Comparison of ENCODE assay signal across 19 mouse cellular contexts in genomic region chr11:44948541-44948940, GRCm38 (mm10).
DNase-seq lines count a peak whose midpoint lies in the region; ATAC-seq and TF ChIP-seq lines count a peak whose summit lies in the region.
"Had no signal": no experiment of that assay in that cellular context is flagged by ENCODE, and none has a peak within 500 bp of the region (broad histone marks: within the 10 kb centered on the region; RNA-seq: fewer than 3 reads in every experiment).

No protein-coding gene starts in this region.

- 0 out of 2 replicates have a peak, but pooled peaks have one; percentile 22 for TF ChIP-seq EP300 in CH12.LX (IDR thresholded peaks at IDR 0.05; ENCODE audit: low read length)

- intact Hi-C loops in heart, postnatal 10 days (cut with DNase I): no loop called here

- peaks cover 6% of the 10 kb centered on the region; the same call in 1 of the 2 replicates for H3K4me1 ChIP-seq in limb, embryonic 15.5 days
- peaks cover 4% of the 10 kb centered on the region; the same call in 1 of the 2 replicates for H3K4me1 ChIP-seq in limb, embryonic 10.5 days
- H3K4me1 ChIP-seq in CH12.LX (ENCODE audit: control insufficient read depth in 1 of 2, insufficient read depth in 2 of 2): peaks cover 18 to 55% of the 10 kb centered on the region in 2 experiments
- H3K4me1 ChIP-seq: forebrain, embryonic 13.5 days; liver, embryonic 12.5 days had no signal

- WGBS in limb, embryonic 15.5 days: 50% methylated on average over 6 of the region's 6 CpGs
- WGBS in limb, embryonic 10.5 days: 89% methylated on average over 6 of the region's 6 CpGs

- in situ Hi-C loops in CH12.LX (cut with MboI; ENCODE audit: low pct_ligation_motif_present, low pct_unique_long_range_greater_than_20kb, low sequenced_read_pairs): no loop called here

- H3K27me3 ChIP-seq in limb, embryonic 15.5 days: no peaks in the 10 kb centered on the region
- no peaks in the 10 kb centered on the region for H3K27me3 ChIP-seq in limb, embryonic 10.5 days (ENCODE audit: low read depth, poor library complexity, severe bottlenecking)
- no peaks in the 10 kb centered on the region for H3K27me3 ChIP-seq in CH12.LX (replicated peaks)
- H3K27me3 ChIP-seq: forebrain, embryonic 13.5 days; liver, embryonic 12.5 days; midbrain, embryonic 13.5 days; neural tube, embryonic 15.5 days had no signal

- no peak overlapping the region for H3K9ac ChIP-seq in limb, embryonic 15.5 days
- no peak overlapping the region for H3K9ac ChIP-seq in CH12.LX (ENCODE audit: insufficient read depth, low read depth)
- H3K9ac ChIP-seq: forebrain, embryonic 13.5 days; liver, embryonic 12.5 days; lung, embryonic 14.5 days; midbrain, embryonic 13.5 days; neural tube, embryonic 15.5 days had no signal

- TF ChIP-seq RAD21 in CH12.LX (IDR thresholded peaks at IDR 0.05; ENCODE audit: low read depth, low read length): no peak

- no peak for TF ChIP-seq POLR2A in CH12.LX (IDR thresholded peaks at IDR 0.05; ENCODE audit: low read depth, low read length)

- no peaks in the 10 kb centered on the region for H3K9me3 ChIP-seq in limb, embryonic 15.5 days
- H3K9me3 ChIP-seq in limb, embryonic 10.5 days (replicated peaks): no peaks in the 10 kb centered on the region
- no peaks in the 10 kb centered on the region for H3K9me3 ChIP-seq in CH12.LX (replicated peaks; ENCODE audit: low read length)
- H3K9me3 ChIP-seq: forebrain, embryonic 13.5 days; liver, embryonic 12.5 days; midbrain, embryonic 13.5 days; neural tube, embryonic 15.5 days had no signal

- no peak overlapping the region for H3K4me3 ChIP-seq in limb, embryonic 15.5 days
- no peak overlapping the region for H3K4me3 ChIP-seq in limb, embryonic 10.5 days
- H3K4me3 ChIP-seq in CH12.LX (replicated peaks in 1 of 3; ENCODE audit: low read depth in 2 of 3, low read length in 2 of 3, poor library complexity in 1 of 3): no peak overlapping the region
- H3K4me3 ChIP-seq: forebrain, embryonic 13.5 days; liver, embryonic 12.5 days; midbrain, embryonic 13.5 days; neural tube, embryonic 15.5 days had no signal

- no peaks in the 10 kb centered on the region for H3K36me3 ChIP-seq in limb, embryonic 15.5 days
- no peaks in the 10 kb centered on the region for H3K36me3 ChIP-seq in limb, embryonic 10.5 days
- peaks cover 13 to 54% of the 10 kb centered on the region in 2 experiments for H3K36me3 ChIP-seq in CH12.LX (replicated peaks in 1 of 2; ENCODE audit: control insufficient read depth in 1 of 2, insufficient read depth in 1 of 2, low read length in 1 of 2)
- H3K36me3 ChIP-seq: liver, embryonic 12.5 days; midbrain, embryonic 13.5 days; neural tube, embryonic 15.5 days had no signal

- TF ChIP-seq CTCF in CH12.LX (conservative IDR thresholded peaks at IDR 0.05 in 1 of 2, IDR thresholded peaks at IDR 0.05 in 1 of 2; ENCODE audit: low read depth in 2 of 2, low read length in 2 of 2): no peak

- dilution Hi-C loops in CH12.LX (cut with MboI; ENCODE audit: extremely low pct_ligation_motif_present, extremely low pct_unique_long_range_greater_than_20kb, low sequenced_read_pairs): no loop called here

- H3K4me2 ChIP-seq in limb, embryonic 15.5 days: no peak overlapping the region
- no peak overlapping the region for H3K4me2 ChIP-seq in CH12.LX (ENCODE audit: insufficient read depth, low read depth, poor library complexity, severe bottlenecking)
- H3K4me2 ChIP-seq: forebrain, embryonic 13.5 days; liver, embryonic 12.5 days; lung, embryonic 14.5 days; midbrain, embryonic 13.5 days; neural tube, embryonic 15.5 days had no signal

- DNase-seq in gastrocnemius, adult 18-20 months (ENCODE audit: low spot score): peak; percentile 45
- no peak for DNase-seq in gastrocnemius, adult 8-10 months (ENCODE audit: low spot score in 2 of 2)
- DNase-seq in limb, embryonic 10.5 days (ENCODE audit: low spot score): no peak
- DNase-seq in CH12.LX (ENCODE audit: extremely low read depth): no peak
- DNase-seq in heart, postnatal 10 days: peak; percentile 37 to 54
- DNase-seq in frontal cortex, adult 2 months (ENCODE audit: extremely low spot score in 1 of 2, low spot score in 1 of 2): no peak
- DNase-seq in c-Kit-positive CD71-positive TER-119-positive erythroid progenitor cells, embryonic 14.5 days (ENCODE audit: low spot score): no peak
- DNase-seq: cerebellum, postnatal 25 days; kidney, adult 11 months; left cerebral cortex, postnatal 4 days; lung, embryonic 14.5 days; right cerebral cortex, postnatal 4 days had no signal

- no peaks in the 10 kb centered on the region for H3K79me2 ChIP-seq in CH12.LX (replicated peaks; ENCODE audit: control insufficient read depth, extremely low read depth, insufficient read depth, poor library complexity, severe bottlenecking)

- H3K27ac ChIP-seq in limb, embryonic 15.5 days: 0 out of 2 replicates have a peak overlapping the region, but pooled peaks have one; percentile 50
- H3K27ac ChIP-seq in limb, embryonic 10.5 days: no peak overlapping the region
- no peak overlapping the region for H3K27ac ChIP-seq in CH12.LX (ENCODE audit: insufficient read depth, low read depth)
- H3K27ac ChIP-seq: forebrain, embryonic 13.5 days; kidney, postnatal 0 days; liver, embryonic 12.5 days; midbrain, embryonic 13.5 days; neural tube, embryonic 15.5 days had no signal

- no peak for ATAC-seq in limb, embryonic 15.5 days (ENCODE audit: insufficient number of reproducible peaks, low FRiP score, low TSS enrichment, low read depth)
- ATAC-seq: forebrain, embryonic 13.5 days; hindbrain, embryonic 16.5 days; liver, embryonic 12.5 days; midbrain, embryonic 13.5 days had no signal

TF ChIP-seq in CH12.LX, 34 proteins besides CTCF, POLR2A, EP300 and RAD21:
- no peak for TF ChIP-seq MAX (IDR thresholded peaks at IDR 0.05; ENCODE audit: low read length)
- 0 out of 2 replicates have a peak, but pooled peaks have one; percentile 13 for TF ChIP-seq TCF12 (IDR thresholded peaks at IDR 0.05; ENCODE audit: low read depth, low read length)
- TF ChIP-seq MYC (IDR thresholded peaks at IDR 0.05; ENCODE audit: low read depth, low read length): 0 out of 2 replicates have a peak, but pooled peaks have one; percentile 6
- no peak for TF ChIP-seq JUND (conservative IDR thresholded peaks at IDR 0.05; ENCODE audit: low read depth, low read length)

Comparison
In these comparisons a context has a peak if more than half of its experiments do, and no peak if none do; other contexts are left out.
1. DNase-seq: peak in gastrocnemius, adult 18-20 months (single experiment) and heart, postnatal 10 days (2 of 2); none in gastrocnemius, adult 8-10 months (0 of 2), limb, embryonic 10.5 days (single experiment), CH12.LX (single experiment), frontal cortex, adult 2 months (0 of 2) and c-Kit-positive CD71-positive TER-119-positive erythroid progenitor cells, embryonic 14.5 days (single experiment).